Mouse (Mus musculus) spleen, postnatal 36 days (tissue): ENCODE data around the gene Ntmt1.
A peak's percentile ranks its signal among the peaks of the same experiment; 100 is the strongest.

Experiments
- DNase-seq, 2 experiments: peaks; one replicate each; pipeline ENCODE4 v3.0.0; 2022; ENCODE audit warnings: low spot score in 2 of 2, mixed read lengths in 1 of 2

Ntmt1 gene

GRCm38 (mm10) chr2:30784078-30784994 lies 23.3 kb upstream of the Ntmt1 start:
- no peak for DNase-seq

- no peak for DNase-seq
Observed at GRCm38 (mm10) chr2:30787466-30787865, 20.2 kb upstream of the Ntmt1 start.

GRCm38 (mm10) chr2:30792061-30792460 lies 15.6 kb upstream of the Ntmt1 start:
- no peak for DNase-seq

GRCm38 (mm10) chr2:30794179-30795108 lies 13.2 kb upstream of the Ntmt1 start:
- DNase-seq = peak; percentile 83 to 86

- no peak for DNase-seq
Observed at GRCm38 (mm10) chr2:30795271-30795888, 12.2 kb upstream of the Ntmt1 start.

- no peak for DNase-seq
Observed at GRCm38 (mm10) chr2:30795889-30796275, 11.7 kb upstream of the Ntmt1 start.

- peak; percentile 73 to 76 for DNase-seq
Observed at GRCm38 (mm10) chr2:30796382-30796781, 11.2 kb upstream of the Ntmt1 start.

GRCm38 (mm10) chr2:30799456-30799855 lies 8.2 kb upstream of the Ntmt1 start:
- DNase-seq = no peak

- no peak for DNase-seq
Observed at GRCm38 (mm10) chr2:30800671-30801066, 7.0 kb upstream of the Ntmt1 start.

GRCm38 (mm10) chr2:30801067-30801852 lies 6.4 kb upstream of the Ntmt1 start:
- DNase-seq = no peak

GRCm38 (mm10) chr2:30803604-30804003 lies 4.0 kb upstream of the Ntmt1 start, which contains the start of gene 1700001O22Rik:
Gene 1700001O22Rik, minus strand, starts transcription at chr2:30803661.
- DNase-seq = no peak

- DNase-seq = no peak
Observed at GRCm38 (mm10) chr2:30805983-30806382, 1.6 kb upstream of the Ntmt1 start.

GRCm38 (mm10) chr2:30807147-30807647 lies 429 bp upstream of the Ntmt1 start:
- DNase-seq = no peak

- no peak for DNase-seq
Observed at GRCm38 (mm10) chr2:30808296-30808655, 650 bp downstream of the Ntmt1 start.

- DNase-seq = no peak
Observed at GRCm38 (mm10) chr2:30809503-30809902, 1.9 kb downstream of the Ntmt1 start.

- no peak for DNase-seq
Observed at GRCm38 (mm10) chr2:30810573-30810972, 2.9 kb downstream of the Ntmt1 start.

- DNase-seq = no peak
Observed at GRCm38 (mm10) chr2:30816383-30816782, 8.8 kb downstream of the Ntmt1 start.

GRCm38 (mm10) chr2:30819873-30820272 lies 12.2 kb downstream of the Ntmt1 start:
- DNase-seq = no peak

- DNase-seq = no peak
Observed at GRCm38 (mm10) chr2:30821073-30821472, 13.4 kb downstream of the Ntmt1 start.

GRCm38 (mm10) chr2:30822460-30822859 lies 14.8 kb downstream of the Ntmt1 start:
- DNase-seq = no peak
